Mouse (Mus musculus) testis, adult 2 months (tissue): ENCODE results near the gene Rbms3.

Experiments
- CTCF ChIP-seq: fragments of 200-500 bp; IDR thresholded peaks from 2 replicates; pipeline ENCODE4 v1.5.1; 2012; ENCODE audit warnings: low read depth, mild to moderate bottlenecking, inconsistent platforms, low read length, moderate library complexity; ENCODE audit not compliant: control insufficient read depth, insufficient read depth, insufficient replicate concordance
- POLR2A ChIP-seq: fragments of 200-500 bp; IDR thresholded peaks from 2 replicates; pipeline ENCODE4 v1.6.1; 2012; ENCODE audit warnings: low read depth, mild to moderate bottlenecking, inconsistent platforms, low read length, moderate library complexity; ENCODE audit not compliant: control insufficient read depth

GRCm38 (mm10) chr9:116644616-116645015 lies 985.1 kb downstream of the Rbms3 start:
- TF ChIP-seq POLR2A (no peak), CTCF (no peak)
